Mouse (Mus musculus) A20 (cell line): ENCODE measurements around the gene Wdr26.

Source experiments
- DNase-seq: peaks from one replicate; pipeline ENCODE4 v3.0.0-alpha.2; 2011; ENCODE audit warnings: low read depth, low spot score

Gene Wdr26

DNA sequence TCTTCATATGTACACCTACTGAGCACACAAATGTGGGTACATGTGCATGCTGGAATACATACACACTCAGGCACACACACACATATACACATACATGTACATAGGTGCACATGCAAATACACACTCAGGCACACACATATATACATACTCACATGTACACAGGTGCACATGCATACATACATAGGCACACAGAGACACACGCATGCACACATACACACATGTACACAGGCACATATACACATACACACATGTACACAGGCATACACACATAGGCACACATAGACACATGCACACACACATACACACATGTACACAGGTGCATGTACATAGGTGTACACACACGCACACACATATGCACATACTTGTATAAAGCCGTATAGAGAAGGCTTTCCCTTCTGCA is 29.4 kb upstream of the Wdr26 start:
- no peak for DNase-seq

DNA sequence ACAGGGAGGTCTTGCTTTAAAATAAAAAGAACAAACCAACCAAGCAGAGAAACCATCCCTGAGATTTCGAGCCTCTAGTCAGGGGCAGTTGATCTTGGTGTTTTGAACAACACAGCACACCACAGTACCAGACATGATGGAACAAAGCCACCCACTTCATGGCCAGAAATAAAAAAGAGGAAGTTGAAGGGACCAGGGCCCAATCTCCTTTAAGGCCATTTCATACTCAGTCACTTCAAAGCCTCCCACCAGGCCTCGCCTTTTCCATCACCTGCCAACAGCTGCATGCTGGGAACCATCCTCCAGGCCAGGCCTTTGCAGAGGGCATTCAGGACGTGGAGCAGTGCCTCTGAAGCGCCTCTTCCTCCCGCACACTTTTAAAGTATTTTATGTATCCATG is 25.5 kb upstream of the Wdr26 start:
- peak; percentile 84 for DNase-seq

DNA sequence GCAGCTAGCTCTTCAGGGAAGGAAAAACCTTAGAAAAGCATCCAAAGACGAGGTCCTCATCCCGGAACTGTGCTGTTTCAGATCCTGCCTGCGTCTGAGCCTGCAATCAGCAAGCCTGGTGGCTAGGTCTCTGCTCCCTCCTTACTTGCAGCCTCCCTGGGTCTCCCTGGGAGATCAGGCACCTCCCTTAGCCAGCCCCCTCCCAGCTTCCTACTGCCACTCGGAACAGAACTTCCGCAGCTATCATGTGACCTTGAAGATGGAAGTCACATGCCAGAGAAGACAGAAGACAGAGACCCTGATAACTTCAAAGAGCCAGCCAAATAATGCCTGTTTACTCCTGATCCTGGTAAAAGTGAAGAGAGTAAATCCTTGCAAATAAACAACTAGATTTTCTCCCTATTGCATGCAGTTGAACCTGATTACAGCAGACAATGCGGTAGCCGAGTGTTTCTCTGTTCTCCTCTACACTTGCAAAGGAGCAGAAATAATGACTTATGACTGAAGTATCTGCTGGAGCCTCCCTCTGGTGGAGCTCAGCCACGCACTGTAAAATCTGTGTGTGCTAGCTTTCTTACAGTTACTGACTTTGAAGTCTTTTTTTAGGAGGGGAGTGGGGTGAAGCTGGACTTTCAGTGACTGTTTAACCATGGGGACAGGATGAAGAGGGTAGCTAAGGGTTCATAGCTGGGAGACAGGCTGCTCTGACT is 22.7 kb upstream of the Wdr26 start:
- DNase-seq: no peak

DNA sequence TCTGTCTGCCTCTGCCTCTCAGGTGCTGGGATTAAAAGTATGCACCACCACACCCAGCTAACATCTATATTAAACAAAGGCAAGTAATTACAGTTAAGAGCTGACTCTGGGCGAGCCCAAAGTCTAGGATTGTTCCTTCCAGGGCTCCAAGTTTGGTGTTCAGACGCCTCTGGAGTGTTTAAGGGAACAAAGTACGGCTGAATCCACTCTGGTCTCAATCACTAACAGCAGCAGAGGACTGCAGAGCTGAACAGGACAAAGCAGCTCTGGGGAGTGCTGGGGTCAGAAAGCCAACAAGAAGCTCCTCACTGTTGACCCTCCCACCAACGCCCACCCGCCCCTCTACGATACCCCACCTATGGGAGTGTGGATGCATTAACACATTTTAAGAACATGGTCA is 21.9 kb upstream of the Wdr26 start:
- DNase-seq: no peak

DNA sequence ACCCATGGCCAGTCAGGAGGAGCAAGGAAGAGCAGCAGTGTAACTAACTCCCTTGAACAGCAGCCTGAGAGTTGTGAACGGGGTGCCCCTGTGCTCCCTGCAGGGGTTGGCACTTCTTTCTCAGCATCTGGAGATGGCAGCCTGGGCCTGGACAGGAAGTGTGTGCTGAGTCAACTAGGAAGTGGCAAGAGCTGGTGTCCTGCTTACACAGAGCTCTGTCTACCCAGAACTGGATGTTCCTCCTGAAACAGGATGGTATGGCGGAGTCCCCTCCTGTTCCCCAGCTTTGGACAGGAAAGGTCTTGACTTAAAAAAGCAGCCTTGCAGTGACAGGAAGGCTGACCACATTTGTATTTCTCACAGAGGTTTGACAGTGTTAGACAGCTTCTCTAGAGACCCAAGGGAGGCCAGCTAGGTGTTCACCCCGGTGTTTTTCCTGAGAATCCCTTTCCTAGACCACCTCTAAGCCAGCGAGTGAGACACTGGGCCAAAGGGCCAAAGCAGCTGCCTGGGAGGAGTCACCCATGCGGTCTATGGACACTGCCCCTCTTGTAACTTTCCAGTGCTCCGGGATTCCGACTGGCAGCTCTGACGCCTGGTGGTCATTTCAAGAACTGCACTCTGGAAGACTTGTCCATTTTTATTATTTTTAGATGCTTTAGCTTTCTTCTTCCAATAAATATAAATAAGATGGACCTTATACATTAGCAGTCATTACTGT is 20.7 kb upstream of the Wdr26 start:
- DNase-seq: peak; percentile 82

DNA sequence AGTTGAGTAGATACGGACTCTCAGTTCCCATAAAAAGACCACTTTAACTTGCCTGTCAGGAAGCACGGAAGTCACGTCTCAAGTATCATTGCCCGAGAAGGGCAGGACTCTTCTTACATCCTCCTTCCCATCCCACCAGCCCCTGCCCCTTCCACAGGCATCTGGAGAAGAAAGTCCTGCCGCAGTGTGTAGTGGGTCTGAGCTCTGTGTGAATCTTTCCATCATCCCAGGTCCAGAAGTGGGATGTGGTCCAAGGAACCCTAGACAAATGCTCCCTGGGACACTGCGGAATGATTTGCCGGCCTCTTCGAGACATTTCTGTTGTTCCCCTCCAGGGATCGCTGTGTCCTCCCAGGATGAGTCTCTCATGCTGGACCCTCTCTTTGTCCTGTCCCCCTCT is 20.0 kb upstream of the Wdr26 start:
- no peak for DNase-seq

DNA sequence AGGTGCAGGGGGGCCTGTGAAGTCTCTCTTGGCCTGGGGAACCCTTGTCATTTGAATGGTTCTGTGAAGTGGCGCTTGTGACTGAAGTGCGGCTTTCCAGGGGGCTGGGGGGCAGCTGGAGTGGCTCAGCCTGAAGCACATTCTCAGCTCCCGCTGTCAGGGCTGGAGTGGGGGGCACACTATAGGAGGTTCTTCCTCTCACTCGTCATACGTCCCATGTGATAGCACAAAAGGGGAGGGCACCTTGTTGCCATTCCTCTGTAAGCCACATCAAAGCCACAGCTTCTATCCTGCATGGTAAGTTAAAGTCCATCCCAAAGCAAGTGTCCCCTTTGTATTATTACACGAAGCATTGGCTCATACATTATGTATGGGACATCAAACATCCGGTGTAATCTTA is 19.5 kb upstream of the Wdr26 start:
- DNase-seq: no peak

- no peak for DNase-seq
These were observed 18.9 kb upstream of the Wdr26 start for GRCm38 (mm10) chr1:181230731-181231148.

- DNase-seq: no peak
These were observed 17.2 kb upstream of the Wdr26 start for GRCm38 (mm10) chr1:181229046-181229445.

GRCm38 (mm10) chr1:181228591-181228990 is 16.8 kb upstream of the Wdr26 start:
- no peak for DNase-seq

- no peak for DNase-seq
These were observed 16.0 kb upstream of the Wdr26 start for GRCm38 (mm10) chr1:181227804-181228203.

GRCm38 (mm10) chr1:181226850-181227249 is 15.0 kb upstream of the Wdr26 start:
- DNase-seq: peak; percentile 83

GRCm38 (mm10) chr1:181225281-181225680 is 13.5 kb upstream of the Wdr26 start:
- DNase-seq: no peak

GRCm38 (mm10) chr1:181222041-181222440 is 10.2 kb upstream of the Wdr26 start:
- no peak for DNase-seq

GRCm38 (mm10) chr1:181216315-181216714 is 4.5 kb upstream of the Wdr26 start:
- DNase-seq: no peak

DNA sequence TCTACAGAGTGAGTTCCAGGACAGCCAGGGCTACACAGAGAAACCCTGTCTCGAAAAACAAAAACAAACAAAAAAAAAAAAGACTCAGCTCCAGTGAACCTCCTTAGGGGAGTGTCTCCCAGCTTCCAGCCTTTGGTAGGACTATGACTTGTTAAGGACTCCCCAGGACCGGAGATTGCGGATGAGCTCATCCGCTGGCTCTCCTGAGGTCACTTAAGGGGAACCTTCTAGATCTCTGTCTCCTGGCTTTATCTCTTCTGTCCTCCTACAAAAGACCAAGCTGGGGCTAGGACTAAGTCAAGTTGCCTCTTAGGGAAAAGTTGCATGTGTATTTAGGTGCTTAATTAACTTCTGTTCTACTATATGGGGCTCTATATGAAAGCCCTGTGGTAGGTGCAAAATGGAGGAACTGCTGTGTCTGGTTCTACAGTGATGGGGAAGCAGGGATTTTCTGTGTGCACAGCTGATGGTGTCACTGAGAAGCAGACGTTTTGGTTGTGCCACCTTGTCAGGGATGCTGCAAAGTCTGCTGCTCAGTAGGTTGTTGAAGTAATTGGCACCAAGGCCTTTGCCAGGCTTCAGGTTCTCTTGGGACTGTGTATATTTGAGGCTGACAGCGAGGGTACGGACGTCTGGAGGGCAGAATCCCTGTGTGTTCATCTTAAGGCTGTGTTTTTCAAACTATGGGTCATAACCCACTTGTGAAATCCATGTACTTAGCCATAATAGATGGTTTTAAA is 2.7 kb upstream of the Wdr26 start:
- no peak for DNase-seq

- DNase-seq: peak; percentile 53
These were observed 340 bp downstream of the Wdr26 start for GRCm38 (mm10) chr1:181211403-181211919.

- peak; percentile 62 for DNase-seq
These were observed 999 bp downstream of the Wdr26 start for GRCm38 (mm10) chr1:181210601-181211402.

DNA sequence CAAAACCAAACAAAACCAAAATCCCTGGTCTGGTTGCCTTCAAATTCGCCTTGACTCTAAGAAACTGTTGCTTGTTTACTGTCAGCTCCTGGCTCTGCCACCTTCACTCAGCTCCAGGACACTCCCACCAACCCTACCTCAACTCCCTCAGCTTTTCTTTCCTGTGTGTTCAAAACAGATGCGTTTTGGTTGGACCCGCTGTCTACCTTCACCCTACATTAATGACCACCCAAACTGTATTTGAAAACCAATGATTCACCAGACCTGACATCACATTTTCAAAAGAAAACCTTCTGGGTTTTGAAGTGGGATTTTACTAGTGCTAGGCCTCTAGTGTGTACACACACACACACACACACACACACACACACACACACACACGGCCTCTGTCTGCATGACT is 1.7 kb downstream of the Wdr26 start:
- DNase-seq: no peak

GRCm38 (mm10) chr1:181199446-181199845 is 12.4 kb downstream of the Wdr26 start:
- no peak for DNase-seq

GRCm38 (mm10) chr1:181188925-181189324 is 22.9 kb downstream of the Wdr26 start:
- DNase-seq: no peak

GRCm38 (mm10) chr1:181170210-181170609 is 41.6 kb downstream of the Wdr26 start:
- DNase-seq: peak; percentile 84
